Mouse (Mus musculus) kidney, embryonic 15.5 days (tissue): ENCODE measurements around the gene Aff3. TPM values are rescaled to one million over a fixed set of nuclear protein-coding genes. Genes with fewer than 3 reads are reported as not detected.

Experiments used
- ATAC-seq: fragments of 200-750 bp; cut with Nextera tagmentation; replicated peaks from 2 replicates; pipeline ENCODE4 v1.8.0; 2017; ENCODE audit warnings: moderate TSS enrichment; ENCODE audit not compliant: low FRiP score
- H3K27ac ChIP-seq: fragments of 300-500 bp; sonication (generic); 2 replicates; pipeline ENCODE4 v1.5.1; 2015; ENCODE audit warnings: mild to moderate bottlenecking, inconsistent platforms
- H3K27me3 ChIP-seq: fragments of 300-500 bp; sonication (generic); 2 replicates; pipeline ENCODE4 v1.6.1; 2015; ENCODE audit warnings: inconsistent platforms
- H3K36me3 ChIP-seq: fragments of 300-500 bp; sonication (generic); 2 replicates; pipeline ENCODE4 v1.6.1; 2015; ENCODE audit warnings: inconsistent platforms
- H3K4me1 ChIP-seq: fragments of 300-500 bp; sonication (generic); 2 replicates; pipeline ENCODE4 v1.6.1; 2015; ENCODE audit warnings: inconsistent platforms
- H3K4me2 ChIP-seq: fragments of 300-500 bp; sonication (generic); 2 replicates; pipeline ENCODE4 v1.6.1; 2015; ENCODE audit warnings: moderate library complexity, mild to moderate bottlenecking, inconsistent platforms
- H3K4me3 ChIP-seq: fragments of 300-500 bp; sonication (generic); replicated peaks from 2 replicates; pipeline ENCODE4 v1.5.1; 2015; ENCODE audit warnings: mild to moderate bottlenecking, inconsistent platforms
- H3K9ac ChIP-seq: fragments of 300-500 bp; sonication (generic); 2 replicates; pipeline ENCODE4 v1.6.1; 2015; ENCODE audit warnings: mild to moderate bottlenecking, inconsistent platforms
- H3K9me3 ChIP-seq: fragments of 300-500 bp; sonication (generic); replicated peaks from 2 replicates; pipeline ENCODE4 v1.6.1; 2016; ENCODE audit warnings: inconsistent platforms
- WGBS: fragments of 180-500 bp; shearing (Covaris S2); methylation state at CpG from one replicate; pipeline ENCODE4 v1.1.7; 2015; ENCODE audit warnings: mixed read lengths; 5-methylcytosine and 5-hydroxymethylcytosine counted together
- polyA plus RNA-seq: library from polyadenylated mRNA; unstranded; fragments of >200 nt; fragmentation: Nextera tagmentation; extraction: Ambion mirVana; gene quantifications from 2 replicates; pipeline ENCODE4 v1.2.1, GENCODE M21; 2015

Aff3 gene
- polyA plus RNA-seq, 1 experiment from 2014 or later, result 7.5 TPM

- no peaks in the 10 kb centered on the region for H3K9me3 ChIP-seq
- H3K4me3 ChIP-seq, result peak within 1 kb of the TSS; percentile 82
- peak; percentile 95 for ATAC-seq
- H3K4me1 ChIP-seq, result peaks cover 31% of the 10 kb centered on the region
- H3K27me3 ChIP-seq, result no peaks in the 10 kb centered on the region
- H3K27ac ChIP-seq, result peak within 1 kb of the TSS; percentile 91
- H3K4me2 ChIP-seq, result peak within 1 kb of the TSS; percentile 91
- WGBS, result under 1% methylated on average over 85 of the region's 122 CpGs
- peak within 1 kb of the TSS; percentile 84 for H3K9ac ChIP-seq
- H3K36me3 ChIP-seq, result no peaks in the 10 kb centered on the region
Observed at GRCm38 (mm10) chr1:38129501-38130267, 535.1 kb downstream of the Aff3 start, which contains the start of gene Rev1. TSS of gene Rev1 (minus strand) at chr1:38129801.

DNA sequence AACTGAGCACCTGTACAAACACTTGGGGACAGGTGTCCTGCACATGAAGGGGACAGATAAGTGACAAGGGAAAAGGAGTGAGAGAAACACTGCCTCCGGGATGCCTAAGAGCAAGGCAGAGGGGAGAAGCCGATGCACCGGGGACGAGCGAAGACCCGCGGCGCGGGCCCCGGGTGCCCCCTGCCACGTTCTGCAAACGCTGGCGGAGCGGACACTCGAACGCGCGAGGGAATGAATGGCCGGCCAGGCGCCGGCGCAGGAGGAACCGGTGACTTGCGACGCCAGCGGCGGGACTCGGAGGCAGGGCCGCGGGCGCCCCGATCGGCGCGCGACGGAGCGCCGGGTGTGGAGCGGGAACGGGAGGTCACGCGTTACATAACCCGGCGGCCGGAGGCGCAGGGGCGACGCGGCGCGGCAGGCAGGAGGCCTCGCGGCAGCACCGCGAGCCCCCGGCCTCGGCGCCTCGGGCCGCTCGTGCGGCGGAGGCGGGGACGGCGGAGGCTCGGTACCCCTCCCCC, 535.8 kb downstream of the Aff3 start:
- no peaks in the 10 kb centered on the region for H3K36me3 ChIP-seq
- peak overlapping the region; percentile 82 for H3K4me3 ChIP-seq
- H3K4me2 ChIP-seq, result peak overlapping the region; percentile 91
- ATAC-seq, result peak; percentile 41
- peaks cover 31% of the 10 kb centered on the region for H3K4me1 ChIP-seq
- under 1% methylated on average over 43 of the region's 68 CpGs for WGBS
- no peaks in the 10 kb centered on the region for H3K27me3 ChIP-seq
- peak overlapping the region; percentile 91 for H3K27ac ChIP-seq
- H3K9ac ChIP-seq, result peak overlapping the region; percentile 84
- H3K9me3 ChIP-seq, result no peaks in the 10 kb centered on the region

Other genes with a start within 250 kb of the Aff3 start
- 1.3 and 1.7 TPM in 2 replicates for gene Lonrf2, start 171.8 kb upstream of the Aff3 start, polyA plus RNA-seq
- 4.1 and 4.8 TPM in 2 replicates for gene Chst10, start 233.2 kb upstream of the Aff3 start, polyA plus RNA-seq